Mouse (Mus musculus) ES-CJ7 (cell line): Measurements from ENCODE around the gene Nectin3.

Source experiments
- DNase-seq: peaks from one replicate; pipeline ENCODE4 v3.0.0; 2011; ENCODE audit warnings: low read depth, low spot score

Gene Nectin3

DNA sequence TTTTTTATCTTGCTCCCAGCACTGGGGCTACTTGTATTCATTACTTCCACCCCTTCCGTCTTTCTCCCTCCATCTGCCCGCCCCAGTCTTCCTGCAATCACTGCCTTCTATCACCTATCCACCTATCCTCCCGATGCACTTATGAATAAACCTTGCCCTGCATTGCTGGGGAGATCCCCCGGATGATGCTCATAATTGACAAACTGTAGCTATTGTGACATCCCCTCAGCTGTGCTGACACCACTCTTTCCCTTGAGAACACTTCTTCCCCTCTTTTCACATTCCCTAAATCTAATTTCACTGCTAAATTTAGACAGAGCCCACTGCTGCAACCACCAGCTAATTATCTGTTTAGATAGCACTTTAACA, at the start of gene Nectin3:
Nectin3 (minus strand) TSS at position 105 of the 369 bp plus-strand sequence.
- no peak for DNase-seq

DNA sequence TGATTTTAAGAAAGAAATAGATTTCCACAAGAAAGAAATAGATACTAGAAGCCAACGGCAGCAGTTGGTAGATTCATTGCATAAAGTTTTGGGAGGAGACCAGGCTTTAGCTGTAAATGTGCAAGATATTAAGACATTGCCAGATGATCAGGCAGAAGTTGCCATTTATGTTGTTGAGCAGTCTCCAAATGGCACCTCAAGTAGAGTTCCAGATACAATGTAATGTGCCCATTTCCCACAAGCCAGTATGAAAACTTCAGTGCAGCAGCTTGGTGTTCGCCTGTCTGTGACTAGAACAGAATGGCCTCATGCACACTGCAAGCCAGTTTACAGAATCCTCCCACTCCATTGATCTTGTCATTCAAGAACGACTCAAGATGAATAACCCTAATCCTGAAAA, 39.8 kb upstream of the Nectin3 start:
- DNase-seq = no peak

DNA sequence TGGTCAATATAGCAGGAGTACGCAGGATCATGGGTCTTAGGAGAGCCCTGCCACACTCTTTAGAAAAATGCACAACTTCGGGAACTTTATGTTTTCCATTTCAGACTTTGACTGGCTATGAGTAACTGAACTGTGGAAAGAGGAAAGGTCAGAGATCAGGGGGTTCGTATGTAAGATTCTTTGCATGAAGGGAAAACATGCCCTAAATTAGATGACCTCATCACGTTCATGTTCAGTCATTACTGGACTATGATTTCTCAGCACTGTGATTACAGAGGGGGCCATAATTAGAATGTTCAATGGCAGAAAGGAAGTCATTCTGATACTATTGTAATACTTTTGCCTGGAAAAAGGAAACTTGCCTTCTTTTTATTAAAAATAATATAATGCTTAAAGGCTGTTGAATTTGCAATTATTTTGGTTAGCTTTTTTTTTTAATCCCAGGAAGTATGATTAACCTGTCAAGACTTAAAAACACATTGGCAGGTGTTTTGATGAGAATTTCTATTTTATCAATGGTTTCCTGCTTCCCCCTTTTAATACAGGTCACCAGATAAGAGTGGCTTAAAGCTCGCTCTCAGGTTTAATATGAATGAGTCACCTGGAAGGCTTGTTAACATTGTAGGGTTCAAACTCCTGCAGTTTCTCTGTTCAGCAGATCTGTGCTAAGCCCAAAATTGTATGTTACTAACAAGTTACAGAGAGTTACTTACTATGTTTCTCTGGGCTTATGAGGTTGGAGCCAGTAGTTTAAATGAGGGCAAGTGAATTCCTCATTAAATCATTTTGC, 34.3 kb upstream of the Nectin3 start:
- DNase-seq = no peak

DNA sequence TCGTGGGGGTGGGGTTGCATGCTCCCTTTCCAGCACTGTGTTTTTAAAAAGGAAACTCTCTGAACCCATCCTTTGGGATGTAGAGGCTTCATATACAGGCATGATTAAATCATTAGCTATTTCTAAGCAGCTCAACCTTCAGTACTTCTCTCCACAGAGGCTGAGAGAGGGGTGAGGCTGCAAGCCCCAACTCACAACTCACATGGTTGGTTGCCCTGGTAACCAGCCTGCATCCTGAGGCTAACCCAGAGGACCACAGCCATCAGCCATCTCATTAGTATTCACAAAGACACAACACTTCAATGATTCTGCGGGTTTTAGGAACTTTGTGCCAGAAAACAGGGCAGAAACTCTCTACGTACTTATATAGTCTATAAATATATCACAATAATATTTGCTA, 32.7 kb upstream of the Nectin3 start:
- DNase-seq = no peak

DNA sequence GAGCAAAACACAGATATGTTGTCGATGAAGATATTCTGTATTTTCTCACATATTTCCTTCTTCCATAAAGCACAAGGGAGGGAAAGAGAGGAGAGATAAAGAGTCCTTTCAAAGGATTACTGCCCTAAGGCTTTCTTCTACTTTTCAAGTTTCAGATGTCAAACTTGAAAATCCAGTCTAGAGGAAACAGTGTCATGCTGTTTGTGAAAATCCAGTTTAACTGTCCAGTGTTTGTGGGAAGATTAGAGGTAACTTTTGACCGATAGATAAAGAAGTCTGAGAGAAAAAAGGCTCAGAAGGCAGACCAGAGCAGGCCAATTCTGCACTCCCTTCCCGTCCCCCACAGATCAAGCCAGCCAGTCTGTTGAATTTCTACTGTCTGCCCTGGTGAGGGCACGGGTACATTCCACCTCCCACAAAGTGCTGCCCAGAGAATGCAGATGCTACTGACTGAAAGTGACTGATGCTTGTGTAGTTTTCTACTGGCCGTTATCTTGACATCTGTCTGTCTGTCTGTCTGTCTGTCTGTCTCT, 22.6 kb upstream of the Nectin3 start:
- no peak for DNase-seq

DNA sequence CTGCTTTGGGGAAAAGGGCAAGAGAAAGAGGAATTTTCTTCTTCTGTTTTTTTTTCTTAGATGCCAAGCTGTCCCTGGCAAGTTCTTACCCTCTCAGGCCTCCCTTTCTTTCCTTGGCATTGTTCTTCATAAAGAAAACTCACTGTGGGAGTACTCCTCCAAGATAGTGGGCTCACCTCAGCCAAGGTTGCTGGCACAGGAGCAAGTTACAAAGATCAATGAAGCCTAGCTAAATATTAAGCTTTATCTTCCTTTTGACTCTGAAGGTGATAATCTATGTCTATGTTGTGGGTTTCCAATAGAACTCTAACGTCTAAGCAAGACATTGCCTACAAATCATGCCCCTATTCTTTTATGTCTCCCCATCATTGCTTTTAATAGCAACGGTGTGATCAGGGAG, 21.3 kb upstream of the Nectin3 start:
- no peak for DNase-seq

DNA sequence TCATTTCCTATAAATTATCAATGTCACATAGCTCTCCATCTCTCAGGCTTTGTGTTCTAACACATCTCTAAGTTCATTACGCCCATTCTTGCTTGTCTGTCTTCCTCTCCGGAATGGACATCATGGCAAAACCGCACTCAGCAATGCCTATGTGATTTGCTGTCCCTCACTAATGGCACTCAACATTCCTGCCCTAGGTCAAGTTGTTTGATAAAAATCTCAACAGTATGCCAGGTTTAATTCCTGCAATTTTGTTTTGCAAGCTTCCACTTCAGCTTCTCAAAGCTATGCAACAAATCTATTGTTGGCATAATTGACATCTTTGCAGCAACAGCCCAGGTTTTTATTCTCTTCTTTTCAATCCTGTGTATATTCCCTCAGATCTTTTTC, 9.6 kb upstream of the Nectin3 start:
- no peak for DNase-seq

DNA sequence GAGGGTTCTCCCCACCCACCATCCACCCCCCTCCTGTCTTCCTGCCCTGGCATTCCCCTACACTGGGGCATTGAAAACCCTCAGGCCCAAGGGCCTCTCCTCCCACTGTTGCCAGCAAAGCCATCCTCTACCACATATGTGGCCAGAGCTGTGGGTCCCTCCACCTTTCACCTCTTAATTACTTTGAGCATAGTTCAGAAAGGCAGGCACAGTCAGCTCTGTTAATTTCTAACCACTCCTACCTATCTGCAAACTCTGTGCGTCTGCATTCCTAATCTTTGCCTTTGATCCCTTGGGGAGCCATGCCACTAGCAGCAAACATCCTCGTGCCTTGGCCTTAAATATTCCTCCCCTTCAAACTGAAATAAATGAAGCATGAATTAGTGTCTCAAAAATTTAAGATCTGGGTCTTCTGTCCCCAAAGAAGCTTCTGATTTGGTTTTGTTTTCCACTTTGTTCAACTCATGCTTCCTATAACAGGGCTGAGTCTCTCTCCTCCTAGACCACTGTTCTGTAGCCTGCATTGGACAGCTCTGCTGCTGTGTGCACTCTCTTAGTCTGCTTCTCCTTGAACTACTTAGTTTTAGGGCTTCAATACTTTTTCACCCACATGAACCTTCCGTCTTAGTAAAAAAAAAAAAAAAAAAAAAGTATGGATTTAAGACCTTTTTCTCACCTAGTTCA, 9.1 kb upstream of the Nectin3 start:
- DNase-seq = no peak

DNA sequence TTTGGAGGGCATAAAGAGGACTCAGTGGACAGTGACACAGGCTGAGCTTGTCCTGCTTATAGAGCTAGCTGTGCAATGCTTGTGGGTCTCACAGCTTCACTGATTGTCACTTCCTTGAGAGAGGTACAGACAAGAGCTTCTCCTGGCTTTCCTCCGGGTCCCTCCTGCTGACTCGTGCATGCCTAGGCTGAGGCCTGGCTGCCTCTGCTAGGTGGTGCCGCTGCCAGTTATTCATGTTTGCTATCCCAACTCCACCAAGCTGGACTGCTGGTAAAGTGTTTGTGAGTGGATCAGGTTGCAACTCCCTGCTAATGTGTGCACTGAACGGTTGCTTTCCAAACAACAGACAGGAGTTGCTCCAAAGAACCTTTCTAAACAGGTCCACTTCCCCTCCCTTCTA, 5.7 kb upstream of the Nectin3 start:
- DNase-seq = no peak

DNA sequence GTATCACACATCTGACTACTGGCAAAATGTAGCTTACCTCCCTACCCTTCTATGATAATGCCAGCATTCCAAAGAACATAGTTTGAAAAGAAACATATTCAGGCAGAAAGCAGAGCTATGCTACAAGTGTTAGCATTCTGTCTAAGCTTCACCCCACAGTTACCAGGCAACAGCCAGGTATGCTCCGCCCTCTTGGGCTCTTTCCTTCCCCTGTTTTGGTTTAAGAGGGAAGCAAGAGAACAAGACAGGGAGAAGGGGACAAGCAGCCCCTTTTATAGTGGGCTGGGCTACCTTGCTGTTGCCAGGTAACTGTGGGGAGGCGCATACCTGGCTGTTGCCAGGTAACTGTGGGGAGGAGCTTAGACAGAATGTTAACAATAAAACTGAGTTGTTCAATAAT, 4.0 kb upstream of the Nectin3 start:
- DNase-seq = peak; percentile 47

DNA sequence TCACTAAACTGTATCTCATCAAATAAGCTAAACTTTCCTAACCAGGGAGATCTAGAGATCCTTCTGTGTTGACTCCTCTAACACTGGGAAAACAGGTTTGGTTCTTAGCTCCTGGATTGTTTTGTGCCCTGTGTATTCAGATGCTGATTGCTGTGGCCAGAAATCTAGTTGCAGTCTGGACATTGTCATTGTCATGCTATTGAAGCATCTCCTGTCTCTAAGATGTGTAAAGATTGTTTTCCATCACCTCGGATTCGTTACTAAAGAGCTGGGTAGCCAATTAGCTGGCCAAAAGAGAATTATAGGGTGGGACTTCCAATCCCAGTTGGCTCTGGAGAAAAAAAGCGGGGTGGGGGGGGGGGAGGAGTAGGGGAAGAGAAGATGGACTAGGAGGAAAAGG, 2.4 kb upstream of the Nectin3 start:
- DNase-seq = peak; percentile 96

DNA sequence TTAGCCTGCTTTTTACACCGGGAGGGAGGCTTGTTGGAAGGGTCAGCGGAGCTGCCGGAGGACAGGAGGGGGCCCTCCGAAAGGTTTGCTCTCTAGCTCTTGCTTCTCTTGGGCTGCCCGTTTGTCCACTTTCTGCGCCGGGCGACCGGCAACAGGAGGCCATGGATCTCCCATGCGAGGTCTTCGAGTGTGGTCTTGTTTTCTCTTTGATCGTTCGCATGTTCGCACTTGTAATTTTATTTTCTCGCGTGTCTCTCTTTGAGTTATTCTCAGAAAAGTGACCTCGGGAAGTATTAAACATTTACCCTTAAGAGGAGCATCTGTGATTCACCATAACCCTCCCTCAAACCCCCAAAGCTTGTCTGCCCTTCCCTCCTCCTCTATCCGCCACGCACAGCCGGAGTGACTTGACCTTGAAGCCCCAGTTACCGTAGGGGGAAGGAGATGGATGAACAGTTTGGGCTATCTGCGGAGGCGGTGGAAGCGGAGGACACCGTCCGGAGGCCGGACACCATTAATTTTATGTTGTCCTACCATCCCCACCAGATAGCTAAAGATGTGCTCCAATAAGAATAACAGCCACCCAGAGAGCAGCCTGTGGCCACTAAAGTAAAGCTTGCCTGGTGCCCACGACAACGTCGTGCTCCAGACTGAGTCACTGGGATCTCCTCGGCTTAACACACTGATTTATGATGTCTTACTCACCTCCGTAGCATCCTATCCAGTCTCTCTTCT, 472 bp downstream of the Nectin3 start:
- peak; percentile 34 for DNase-seq

DNA sequence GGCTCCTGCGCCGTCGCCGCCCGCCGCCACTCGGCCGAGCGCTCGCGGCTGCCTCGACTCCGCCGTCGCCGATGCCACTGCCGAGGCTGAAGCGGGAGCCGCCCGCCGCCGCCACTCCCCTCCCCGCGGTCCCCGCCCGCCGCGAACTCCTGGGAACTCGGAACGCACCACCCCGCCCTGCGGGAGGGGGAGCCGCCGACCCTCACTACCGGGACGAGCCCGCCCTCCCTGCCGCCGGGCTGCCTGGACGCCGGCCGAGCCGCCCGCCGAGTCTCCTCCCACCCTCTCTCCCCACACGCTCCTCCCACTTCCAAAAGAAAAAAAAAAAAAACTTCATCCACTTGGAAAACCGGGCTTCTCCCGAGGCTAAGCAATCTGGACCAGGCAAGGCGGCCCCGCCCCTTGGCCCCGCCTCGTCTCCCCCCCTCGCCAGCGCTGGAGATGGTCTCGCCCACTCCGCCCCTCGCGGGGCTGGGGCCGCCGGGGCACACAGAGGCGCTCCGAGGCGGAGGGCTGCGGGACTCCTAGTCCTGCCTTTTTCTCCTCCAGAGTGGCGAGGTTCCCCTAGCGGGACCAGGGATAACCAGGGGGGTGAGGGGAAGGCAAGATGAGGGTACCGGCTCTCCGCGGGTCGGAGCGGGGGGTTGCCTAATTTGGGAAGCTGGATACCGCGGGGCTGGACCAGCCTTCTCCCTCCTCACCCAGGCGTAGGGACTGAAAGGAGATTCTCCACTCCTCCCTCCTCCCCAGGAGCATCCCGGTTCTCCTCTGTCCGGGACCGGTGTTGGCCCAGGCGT, 1.2 kb downstream of the Nectin3 start:
- peak; percentile 90 for DNase-seq

DNA sequence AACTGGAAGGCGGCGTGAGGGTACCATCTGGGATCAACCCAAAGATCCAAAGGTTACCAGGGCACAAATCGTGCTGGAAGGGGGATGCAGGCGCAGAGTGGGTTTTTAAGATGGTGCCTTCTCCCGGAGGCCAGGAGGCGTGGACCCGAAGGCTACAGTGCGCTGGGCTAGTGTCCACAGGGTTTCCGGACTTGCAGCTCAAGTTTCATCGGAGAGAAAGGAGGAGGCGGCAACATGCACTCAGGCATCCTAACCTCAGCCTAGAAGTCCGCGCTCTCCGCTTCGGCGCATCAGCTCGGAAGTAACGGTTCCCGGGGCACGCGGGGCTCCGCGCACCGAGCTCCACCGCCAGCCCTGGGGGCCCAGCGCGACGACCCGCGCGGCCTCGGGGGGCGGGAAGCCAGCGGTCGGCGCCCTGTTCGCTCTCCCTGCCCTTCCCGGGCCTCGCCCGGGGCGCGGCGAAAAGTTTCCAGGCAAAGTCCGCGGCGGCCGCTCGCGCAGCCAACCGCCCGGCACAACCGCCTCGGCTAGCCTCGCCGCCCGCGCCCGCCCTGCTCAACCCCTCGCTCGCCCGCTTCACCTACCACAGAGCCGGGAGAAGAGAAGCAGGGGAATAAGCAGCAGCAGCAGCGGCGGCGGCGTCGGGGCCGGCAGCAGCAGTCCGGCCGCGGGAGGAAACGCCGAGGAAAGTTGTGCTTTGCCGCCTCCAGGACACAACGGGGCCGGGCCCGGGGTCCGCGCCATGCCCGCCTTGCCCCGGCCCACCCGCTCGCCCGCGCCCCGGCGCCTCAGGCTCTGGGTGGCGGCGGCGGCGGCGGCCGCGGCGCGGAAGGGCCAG, 2.1 kb downstream of the Nectin3 start:
- DNase-seq = peak; percentile 43

DNA sequence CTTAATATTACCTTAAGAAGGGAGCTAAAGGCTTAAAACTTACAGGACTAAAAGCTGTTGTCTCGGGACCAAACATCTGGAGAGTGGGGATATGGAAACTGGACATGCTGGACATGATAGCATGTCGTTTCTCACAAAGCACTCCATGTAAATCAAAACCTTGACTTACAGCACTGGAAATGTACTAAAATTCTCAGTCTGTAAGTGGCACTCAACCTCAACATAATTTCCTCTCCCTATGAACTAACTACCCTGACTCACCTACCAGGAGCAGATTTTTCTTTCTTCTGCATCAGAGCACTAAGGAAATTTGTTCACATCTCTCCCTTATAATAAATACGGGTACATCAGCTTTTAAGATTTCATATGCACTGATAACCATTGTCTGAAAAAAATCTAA, 3.1 kb downstream of the Nectin3 start:
- DNase-seq = no peak

DNA sequence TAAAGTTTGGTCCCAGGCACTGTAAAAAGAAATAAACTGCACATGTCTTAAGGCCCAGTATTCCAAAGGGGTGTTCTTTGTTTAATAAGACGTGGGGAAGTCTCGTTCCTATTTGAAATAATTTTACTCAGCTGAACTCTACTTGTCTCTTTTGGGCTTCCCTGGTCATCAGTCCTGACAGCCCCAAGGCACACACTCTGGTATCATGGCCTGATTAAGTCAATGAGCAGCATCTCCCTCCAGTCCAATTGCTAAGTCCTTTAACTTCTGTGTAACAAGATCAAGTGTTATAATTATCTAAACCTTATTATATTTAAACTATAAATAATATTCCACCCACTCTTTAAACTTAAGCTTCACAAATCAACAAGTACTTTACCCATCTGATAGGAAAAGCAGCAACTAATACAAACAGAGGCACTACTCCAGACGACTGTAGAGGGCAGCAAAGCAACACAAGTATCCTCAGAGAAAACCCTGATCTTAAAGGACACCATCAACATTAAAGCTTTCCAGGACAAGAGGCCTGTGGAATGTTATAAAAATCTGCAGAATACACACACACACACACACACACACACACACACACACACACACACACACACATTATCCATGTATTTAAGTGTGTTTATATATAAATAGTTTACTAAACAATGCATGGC, 10.8 kb downstream of the Nectin3 start:
- peak; percentile 55 for DNase-seq

DNA sequence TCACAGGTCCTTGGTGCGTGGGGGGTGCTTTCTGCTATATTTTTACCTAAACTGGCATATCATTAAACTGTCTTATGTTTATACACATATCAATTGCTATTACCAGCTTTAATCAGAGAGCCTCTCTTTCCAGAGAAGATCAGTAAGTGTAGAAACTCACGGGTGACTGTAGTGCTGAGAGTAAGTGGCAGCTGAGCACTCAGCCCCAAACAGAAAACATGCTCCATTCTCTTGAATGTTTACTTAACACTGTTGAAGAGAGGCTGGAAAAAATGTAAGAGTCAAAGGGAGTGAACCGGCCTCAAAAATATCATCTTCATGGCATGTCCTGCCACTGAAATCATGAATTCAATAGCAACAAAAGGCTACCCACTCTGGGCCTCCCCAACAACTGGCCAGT, 21.0 kb downstream of the Nectin3 start:
- DNase-seq = no peak

DNA sequence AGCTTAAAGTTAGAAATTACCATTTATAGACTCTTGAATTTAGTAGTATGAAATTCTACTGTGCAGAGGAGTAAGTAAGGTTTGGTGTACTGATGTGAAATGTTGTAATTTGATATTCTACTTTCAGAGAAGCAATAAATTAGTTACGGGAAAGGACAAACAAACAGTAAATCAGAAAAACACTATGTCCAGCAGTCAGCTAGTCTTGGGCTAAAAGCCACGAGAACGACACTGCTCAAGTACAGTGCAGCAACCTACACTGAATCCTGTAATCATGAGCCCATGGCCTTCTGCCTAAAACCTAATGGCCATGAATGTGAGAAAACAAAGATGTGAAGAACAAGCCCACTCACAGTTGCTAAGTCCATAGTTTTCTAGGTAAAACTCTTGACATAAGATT, 46.9 kb downstream of the Nectin3 start:
- no peak for DNase-seq

DNA sequence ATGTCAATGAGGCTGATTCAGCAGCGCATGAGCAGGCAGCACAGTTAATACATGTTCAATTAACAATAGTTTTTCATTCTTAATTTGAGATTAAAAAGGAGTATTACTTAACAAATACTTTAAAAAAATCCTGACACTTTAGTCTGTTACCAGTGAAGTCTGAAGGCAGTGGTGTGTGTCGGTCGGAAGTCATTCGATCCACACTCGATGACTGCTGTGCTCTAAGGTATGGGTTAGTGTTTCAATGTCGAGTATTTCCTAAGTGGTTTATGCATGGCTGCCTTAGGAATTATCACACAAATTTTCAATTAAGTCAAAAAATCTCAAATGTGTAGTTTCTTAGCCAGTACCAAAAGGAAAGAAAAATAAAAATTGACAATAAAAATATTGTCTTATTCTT, 49.3 kb downstream of the Nectin3 start:
- no peak for DNase-seq

DNA sequence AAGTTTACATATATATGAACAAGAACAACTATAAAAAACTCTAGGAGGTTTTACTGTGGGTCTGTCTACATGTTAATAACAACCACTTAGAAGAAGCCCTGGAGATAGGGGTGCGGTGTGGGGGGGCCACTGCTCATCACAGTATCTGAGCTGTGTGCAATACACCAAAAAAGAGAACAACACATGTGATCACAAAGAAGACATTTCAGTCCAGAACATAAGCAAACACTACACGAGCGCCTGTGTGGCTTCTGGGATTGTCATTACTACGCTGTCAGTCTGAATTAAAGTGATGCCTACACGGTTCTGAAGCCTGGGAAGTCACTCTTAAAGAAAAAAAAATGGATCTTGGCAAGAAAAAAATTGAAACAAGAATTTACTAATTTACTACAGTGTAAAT, 67.0 kb downstream of the Nectin3 start:
- no peak for DNase-seq
